Mouse (Mus musculus): ENCODE data around the gene Znrf4. TPM values are rescaled to one million over a fixed set of nuclear protein-coding genes. Genes with fewer than 3 reads are reported as not detected.

The Znrf4 gene
- polyA plus RNA-seq, 1 experiment from 2014 or later: not detected

Other genes starting within 250 kb of the Znrf4 start
- 1.2 and 1.5 TPM in 2 replicates for gene Ticam1, start 235.6 kb downstream of the Znrf4 start, polyA plus RNA-seq (2015; fragmentation: Nextera tagmentation; extraction: Ambion mirVana)
- gene Plin3, start 219.6 kb downstream of the Znrf4 start, polyA plus RNA-seq (2015; fragmentation: Nextera tagmentation; extraction: Ambion mirVana): 12.0 and 13.3 TPM in 2 replicates
- gene Arrdc5, start 212.1 kb downstream of the Znrf4 start, polyA plus RNA-seq (2015; fragmentation: Nextera tagmentation; extraction: Ambion mirVana): not detected in 2 replicates
- gene Uhrf1, start 209.1 kb downstream of the Znrf4 start, polyA plus RNA-seq (2015; fragmentation: Nextera tagmentation; extraction: Ambion mirVana): 19.2 and 20.8 TPM in 2 replicates
- 86.3 and 86.6 TPM in 2 replicates for gene Kdm4b, start 186.4 kb downstream of the Znrf4 start, polyA plus RNA-seq (2015; fragmentation: Nextera tagmentation; extraction: Ambion mirVana)
- 339 and 349 TPM in 2 replicates for gene Ptprs, start 35.9 kb downstream of the Znrf4 start, polyA plus RNA-seq (2015; fragmentation: Nextera tagmentation; extraction: Ambion mirVana)
- gene Gm20219, start 42.0 kb upstream of the Znrf4 start, polyA plus RNA-seq (2015; fragmentation: Nextera tagmentation; extraction: Ambion mirVana): 1.4 and 2.0 TPM in 2 replicates
- 78.4 and 86.1 TPM in 2 replicates for gene Safb2, start 72.2 kb upstream of the Znrf4 start, polyA plus RNA-seq (2015; fragmentation: Nextera tagmentation; extraction: Ambion mirVana)
- 120 and 129 TPM in 2 replicates for gene Safb, start 72.4 kb upstream of the Znrf4 start, polyA plus RNA-seq (2015; fragmentation: Nextera tagmentation; extraction: Ambion mirVana)
- 169 and 175 TPM in 2 replicates for gene 2410015M20Rik, start 97.3 kb upstream of the Znrf4 start, polyA plus RNA-seq (2015; fragmentation: Nextera tagmentation; extraction: Ambion mirVana)
- 917 and 926 TPM in 2 replicates for gene Rpl36, start 101.0 kb upstream of the Znrf4 start, polyA plus RNA-seq (2015; fragmentation: Nextera tagmentation; extraction: Ambion mirVana)
- 48.9 and 52.9 TPM in 2 replicates for gene Lonp1, start 114.5 kb upstream of the Znrf4 start, polyA plus RNA-seq (2015; fragmentation: Nextera tagmentation; extraction: Ambion mirVana)
- gene Catsperd, start 115.7 kb upstream of the Znrf4 start, polyA plus RNA-seq (2015; fragmentation: Nextera tagmentation; extraction: Ambion mirVana): 2.3 and 2.5 TPM in 2 replicates
- 109 and 116 TPM in 2 replicates for gene Ranbp3, start 160.9 kb upstream of the Znrf4 start, polyA plus RNA-seq (2015; fragmentation: Nextera tagmentation; extraction: Ambion mirVana)
- gene Ndufa11, start 205.3 kb upstream of the Znrf4 start, polyA plus RNA-seq (2015; fragmentation: Nextera tagmentation; extraction: Ambion mirVana): 516 and 531 TPM in 2 replicates
- 15.5 and 18.2 TPM in 2 replicates for gene Vmac, start 205.6 kb upstream of the Znrf4 start, polyA plus RNA-seq (2015; fragmentation: Nextera tagmentation; extraction: Ambion mirVana)
- 4.1 and 4.6 TPM in 2 replicates for gene Nrtn, start 245.1 kb upstream of the Znrf4 start, polyA plus RNA-seq (2015; fragmentation: Nextera tagmentation; extraction: Ambion mirVana)

Measured in midbrain, embryonic 15.5 days (tissue).